Mouse (Mus musculus) bone marrow, adult 2 months (tissue): Measurements from ENCODE around the gene Pnp.

Source experiments
- CTCF ChIP-seq: fragments of 200-500 bp; IDR thresholded peaks from 2 replicates; pipeline ENCODE4 v1.5.1; 2011; ENCODE audit warnings: low read length, control low read depth; ENCODE audit not compliant: control insufficient read depth, insufficient read depth
- POLR2A ChIP-seq: fragments of 200-500 bp; IDR thresholded peaks from 2 replicates; pipeline ENCODE4 v1.6.1; 2011; ENCODE audit warnings: low read depth, mild to moderate bottlenecking, control low read depth, low read length, borderline replicate concordance; ENCODE audit not compliant: control insufficient read depth

DNA sequence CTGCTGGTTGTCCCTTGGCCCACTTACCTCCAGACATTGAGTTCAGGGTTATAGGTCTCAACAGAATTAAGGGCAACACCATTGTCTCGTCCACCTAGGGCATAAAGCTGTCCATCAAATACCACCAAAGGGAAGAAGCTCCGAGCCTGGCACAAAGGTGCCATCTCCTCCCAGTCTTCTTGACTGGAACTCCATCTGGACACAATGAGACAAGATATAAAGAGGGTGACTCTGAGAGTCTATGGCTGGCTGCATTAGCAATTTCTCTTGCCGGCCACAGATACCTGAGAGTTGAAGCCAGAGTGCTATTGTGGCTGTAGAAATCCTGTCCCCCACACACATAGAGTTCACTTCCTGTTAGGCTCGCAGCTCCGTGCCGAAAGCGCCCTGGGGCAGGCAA is 38.8 kb upstream of the Pnp start:
- TF ChIP-seq CTCF (no peak), POLR2A (no peak)
